Mouse (Mus musculus) CD4-positive, CD25-positive, alpha-beta regulatory T cell (primary cell): ENCODE data around the gene Atp11a. TPM values are rescaled to one million over a fixed set of nuclear protein-coding genes. Genes with fewer than 3 reads are reported as not detected.

ENCODE experiments used
- polyA plus RNA-seq: library from polyadenylated mRNA; unstranded; fragments of 100-300 nt; shearing (Covaris generic); gene quantifications from one replicate; pipeline ENCODE4 v1.2.1, GENCODE M21; 2017

Atp11a gene
- 21.2 TPM for polyA plus RNA-seq

GRCm38 (mm10) chr8:12756391-12757157 is at the start of gene Atp11a:
Atp11a (plus strand) TSS chr8:12757014.

DNA sequence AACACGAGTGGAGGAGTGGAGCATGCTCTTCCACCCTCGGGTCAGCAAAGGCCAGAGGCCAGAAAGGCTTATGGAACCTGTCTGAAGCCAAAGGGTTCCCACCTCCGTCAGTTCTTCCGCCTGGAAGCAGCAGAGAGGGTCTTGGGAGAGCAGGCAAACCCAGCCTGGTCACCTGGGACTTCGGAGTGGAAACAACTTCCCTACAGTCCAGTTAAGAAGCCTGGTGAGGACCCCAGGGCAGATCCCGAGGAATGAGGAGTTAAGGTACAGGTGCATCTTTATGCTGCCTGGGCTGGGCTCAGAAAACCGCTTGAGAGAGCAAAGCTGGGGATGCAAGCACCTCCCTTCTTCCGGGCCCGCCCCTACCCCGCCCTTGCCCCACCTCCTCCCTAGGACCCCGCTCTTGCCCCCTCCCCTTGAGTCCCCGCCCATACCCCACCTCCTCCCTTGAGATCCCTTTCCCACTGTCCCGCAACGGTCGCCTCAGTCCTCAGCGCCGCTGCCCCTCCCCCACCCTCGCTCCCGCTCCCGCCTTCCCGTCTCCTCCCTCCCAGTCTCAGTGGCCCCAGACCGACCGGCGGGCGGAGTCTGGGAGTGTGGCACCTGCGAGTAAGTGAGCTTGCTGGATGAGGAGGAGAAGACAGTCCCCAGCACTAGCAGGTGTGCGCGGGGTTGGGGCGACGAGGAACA is 116.7 kb downstream of the Atp11a start, which contains the start of gene Mcf2l:
Mcf2l (plus strand) TSS at position 450 of the 690 bp plus-strand sequence.

Other genes starting within 250 kb of the Atp11a start
- gene Spaca7, start 184.0 kb upstream of the Atp11a start, polyA plus RNA-seq: not detected
- 64.3 TPM for gene Tubgcp3, start 84.8 kb upstream of the Atp11a start, polyA plus RNA-seq
- gene Mcf2l, start 116.8 kb downstream of the Atp11a start, polyA plus RNA-seq: 1.1 TPM